Mouse (Mus musculus): ENCODE data around the gene Retreg1. TPM values are rescaled to one million over a fixed set of nuclear protein-coding genes. Genes with fewer than 3 reads are reported as not detected.

The Retreg1 gene
- polyA plus RNA-seq, 1 experiment from 2014 or later: 8.0 TPM

- no peak overlapping the region for H3K27ac ChIP-seq (ENCODE audit: low read depth)
- 78% methylated on average over 4 of the region's 4 CpGs for WGBS
- no peaks in the 10 kb centered on the region for H3K36me3 ChIP-seq (ENCODE audit: control insufficient read depth, insufficient read depth, low read length)
- no peaks in the 10 kb centered on the region for H3K4me1 ChIP-seq (replicated peaks; ENCODE audit: control insufficient read depth, insufficient read depth, low read length)
- DNase-seq (ENCODE audit: low spot score) (no peak), ATAC-seq (replicated peaks; ENCODE audit: low FRiP score, low TSS enrichment, low read depth) (0 out of 2 replicates have a peak, but pooled peaks have one; percentile 53)
- no peaks in the 10 kb centered on the region for H3K27me3 ChIP-seq (replicated peaks; ENCODE audit: control insufficient read depth, insufficient read depth, low read length)
- H3K4me3 ChIP-seq (ENCODE audit: low read depth, low read length): no peak overlapping the region
- H3K9ac ChIP-seq (ENCODE audit: low read length): no peak overlapping the region
- no peaks in the 10 kb centered on the region for H3K9me3 ChIP-seq (ENCODE audit: control insufficient read depth, low read length)
- H3K4me2 ChIP-seq (ENCODE audit: low read length): peak overlapping the region; percentile 40; the same call in 1 of the 2 replicates
Measured at GRCm38 (mm10) chr15:25942415-25942814, 99.4 kb downstream of the Retreg1 start.

- Histone ChIP-seq H3K27me3 (replicated peaks; ENCODE audit: control insufficient read depth, insufficient read depth, low read length) (no peaks in the 10 kb centered on the region), H3K27ac (ENCODE audit: low read depth) (no peak overlapping the region), H3K9ac (ENCODE audit: low read length) (no peak overlapping the region), H3K4me3 (ENCODE audit: low read depth, low read length) (no peak overlapping the region), H3K9me3 (ENCODE audit: control insufficient read depth, low read length) (no peaks in the 10 kb centered on the region), H3K4me1 (replicated peaks; ENCODE audit: control insufficient read depth, insufficient read depth, low read length) (no peaks in the 10 kb centered on the region), H3K4me2 (ENCODE audit: low read length) (no peak overlapping the region), H3K36me3 (ENCODE audit: control insufficient read depth, insufficient read depth, low read length) (no peaks in the 10 kb centered on the region)
- 85% methylated on average over 15 of the region's 15 CpGs for WGBS
- ATAC-seq (replicated peaks; ENCODE audit: low FRiP score, low TSS enrichment, low read depth) (no peak), DNase-seq (ENCODE audit: low spot score) (no peak)
Measured at GRCm38 (mm10) chr15:25943386-25944137, 100.6 kb downstream of the Retreg1 start.

- 0 out of 2 replicates have a peak, but pooled peaks have one; percentile 20 for ATAC-seq (replicated peaks; ENCODE audit: low FRiP score, low TSS enrichment, low read depth)
- H3K36me3 ChIP-seq (ENCODE audit: control insufficient read depth, insufficient read depth, low read length): no peaks in the 10 kb centered on the region
- no peaks in the 10 kb centered on the region for H3K4me1 ChIP-seq (replicated peaks; ENCODE audit: control insufficient read depth, insufficient read depth, low read length)
- no peak overlapping the region for H3K9ac ChIP-seq (ENCODE audit: low read length)
- no peak overlapping the region for H3K4me3 ChIP-seq (ENCODE audit: low read depth, low read length)
- no peaks in the 10 kb centered on the region for H3K9me3 ChIP-seq (ENCODE audit: control insufficient read depth, low read length)
- no peak overlapping the region for H3K4me2 ChIP-seq (ENCODE audit: low read length)
- no peaks in the 10 kb centered on the region for H3K27me3 ChIP-seq (replicated peaks; ENCODE audit: control insufficient read depth, insufficient read depth, low read length)
- no peak for DNase-seq (ENCODE audit: low spot score)
- no peak overlapping the region for H3K27ac ChIP-seq (ENCODE audit: low read depth)
- WGBS: 54% methylated on average over 8 of the region's 8 CpGs
Measured at GRCm38 (mm10) chr15:25945224-25945623, 102.2 kb downstream of the Retreg1 start.

GRCm38 (mm10) chr15:25946482-25946881 is 103.5 kb downstream of the Retreg1 start:
- no peak overlapping the region for H3K4me3 ChIP-seq (ENCODE audit: low read depth, low read length)
- WGBS: 92% methylated on average over 7 of the region's 7 CpGs
- H3K4me1 ChIP-seq (replicated peaks; ENCODE audit: control insufficient read depth, insufficient read depth, low read length): no peaks in the 10 kb centered on the region
- H3K9me3 ChIP-seq (ENCODE audit: control insufficient read depth, low read length): no peaks in the 10 kb centered on the region
- H3K27ac ChIP-seq (ENCODE audit: low read depth): no peak overlapping the region
- no peak for DNase-seq (ENCODE audit: low spot score)
- no peak overlapping the region for H3K4me2 ChIP-seq (ENCODE audit: low read length)
- ATAC-seq (replicated peaks; ENCODE audit: low FRiP score, low TSS enrichment, low read depth): no peak
- H3K36me3 ChIP-seq (ENCODE audit: control insufficient read depth, insufficient read depth, low read length): no peaks in the 10 kb centered on the region
- no peak overlapping the region for H3K9ac ChIP-seq (ENCODE audit: low read length)
- H3K27me3 ChIP-seq (replicated peaks; ENCODE audit: control insufficient read depth, insufficient read depth, low read length): no peaks in the 10 kb centered on the region

GRCm38 (mm10) chr15:25947383-25947782 is 104.4 kb downstream of the Retreg1 start:
- ATAC-seq (replicated peaks; ENCODE audit: low FRiP score, low TSS enrichment, low read depth): no peak
- H3K36me3 ChIP-seq (ENCODE audit: control insufficient read depth, insufficient read depth, low read length): no peaks in the 10 kb centered on the region
- WGBS: 83% methylated on average over 8 of the region's 8 CpGs

GRCm38 (mm10) chr15:25948257-25949223 is 105.6 kb downstream of the Retreg1 start:
- Histone ChIP-seq H3K9me3 (ENCODE audit: control insufficient read depth, low read length) (no peaks in the 10 kb centered on the region), H3K27me3 (replicated peaks; ENCODE audit: control insufficient read depth, insufficient read depth, low read length) (no peaks in the 10 kb centered on the region), H3K4me2 (ENCODE audit: low read length) (no peak overlapping the region), H3K4me1 (replicated peaks; ENCODE audit: control insufficient read depth, insufficient read depth, low read length) (no peaks in the 10 kb centered on the region), H3K4me3 (ENCODE audit: low read depth, low read length) (no peak overlapping the region), H3K9ac (ENCODE audit: low read length) (no peak overlapping the region), H3K27ac (ENCODE audit: low read depth) (no peak overlapping the region), H3K36me3 (ENCODE audit: control insufficient read depth, insufficient read depth, low read length) (no peaks in the 10 kb centered on the region)
- ATAC-seq (replicated peaks; ENCODE audit: low FRiP score, low TSS enrichment, low read depth) (no peak), DNase-seq (ENCODE audit: low spot score) (no peak)
- WGBS: 77% methylated on average over 26 of the region's 26 CpGs

More at GRCm38 (mm10) chr15:25947383-25947782, 104.4 kb downstream of the Retreg1 start:
- Histone ChIP-seq H3K27ac (ENCODE audit: low read depth) (no peak overlapping the region), H3K4me3 (ENCODE audit: low read depth, low read length) (no peak overlapping the region), H3K27me3 (replicated peaks; ENCODE audit: control insufficient read depth, insufficient read depth, low read length) (no peaks in the 10 kb centered on the region), H3K4me2 (ENCODE audit: low read length) (no peak overlapping the region), H3K4me1 (replicated peaks; ENCODE audit: control insufficient read depth, insufficient read depth, low read length) (no peaks in the 10 kb centered on the region), H3K9me3 (ENCODE audit: control insufficient read depth, low read length) (no peaks in the 10 kb centered on the region), H3K9ac (ENCODE audit: low read length) (no peak overlapping the region)
- DNase-seq (ENCODE audit: low spot score): no peak

- Histone ChIP-seq H3K9ac (ENCODE audit: low read length) (no peak overlapping the region), H3K27me3 (replicated peaks; ENCODE audit: control insufficient read depth, insufficient read depth, low read length) (no peaks in the 10 kb centered on the region), H3K4me2 (ENCODE audit: low read length) (no peak overlapping the region), H3K4me3 (ENCODE audit: low read depth, low read length) (no peak overlapping the region), H3K4me1 (replicated peaks; ENCODE audit: control insufficient read depth, insufficient read depth, low read length) (no peaks in the 10 kb centered on the region), H3K9me3 (ENCODE audit: control insufficient read depth, low read length) (no peaks in the 10 kb centered on the region), H3K36me3 (ENCODE audit: control insufficient read depth, insufficient read depth, low read length) (no peaks in the 10 kb centered on the region), H3K27ac (ENCODE audit: low read depth) (no peak overlapping the region)
- WGBS: 82% methylated on average over 9 of the region's 9 CpGs
- ATAC-seq (replicated peaks; ENCODE audit: low FRiP score, low TSS enrichment, low read depth) (no peak), DNase-seq (ENCODE audit: low spot score) (no peak)
Measured at GRCm38 (mm10) chr15:25949696-25950095, 106.7 kb downstream of the Retreg1 start.

- Histone ChIP-seq H3K36me3 (ENCODE audit: control insufficient read depth, insufficient read depth, low read length) (no peaks in the 10 kb centered on the region), H3K9ac (ENCODE audit: low read length) (no peak overlapping the region), H3K4me1 (replicated peaks; ENCODE audit: control insufficient read depth, insufficient read depth, low read length) (no peaks in the 10 kb centered on the region), H3K9me3 (ENCODE audit: control insufficient read depth, low read length) (no peaks in the 10 kb centered on the region), H3K27me3 (replicated peaks; ENCODE audit: control insufficient read depth, insufficient read depth, low read length) (no peaks in the 10 kb centered on the region), H3K4me2 (ENCODE audit: low read length) (no peak overlapping the region), H3K4me3 (ENCODE audit: low read depth, low read length) (no peak overlapping the region), H3K27ac (ENCODE audit: low read depth) (no peak overlapping the region)
- ATAC-seq (replicated peaks; ENCODE audit: low FRiP score, low TSS enrichment, low read depth) (no peak), DNase-seq (ENCODE audit: low spot score) (no peak)
- 67% methylated on average over 5 of the region's 5 CpGs for WGBS
Measured at GRCm38 (mm10) chr15:25950584-25950983, 107.6 kb downstream of the Retreg1 start.
